Mouse (Mus musculus): ENCODE data around the gene Ubqlnl.

The Ubqlnl gene

DNA sequence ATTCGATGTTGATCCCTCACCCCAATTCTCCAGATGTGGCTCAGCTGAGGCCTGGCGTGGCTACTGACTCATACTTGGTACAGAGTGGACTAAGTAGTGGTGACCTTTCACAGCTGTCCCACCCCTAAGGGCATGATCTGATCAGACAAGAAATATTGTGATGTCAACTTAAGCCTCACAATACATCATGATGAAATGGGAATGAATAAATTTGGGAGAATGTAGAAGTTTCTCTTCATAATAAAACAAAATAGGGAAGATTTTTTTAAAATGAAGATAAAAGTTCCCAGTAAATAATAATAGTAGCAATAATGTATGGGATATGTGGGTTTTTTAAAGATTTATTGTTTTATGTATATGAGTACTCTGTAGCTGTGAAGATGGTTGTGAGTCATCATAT is at the start of gene Ubqlnl:
Gene Ubqlnl, minus strand, starts transcription at position 101 of the 400 bp plus-strand sequence.
- no peak for DNase-seq (ENCODE audit: low read depth, low spot score)

DNA sequence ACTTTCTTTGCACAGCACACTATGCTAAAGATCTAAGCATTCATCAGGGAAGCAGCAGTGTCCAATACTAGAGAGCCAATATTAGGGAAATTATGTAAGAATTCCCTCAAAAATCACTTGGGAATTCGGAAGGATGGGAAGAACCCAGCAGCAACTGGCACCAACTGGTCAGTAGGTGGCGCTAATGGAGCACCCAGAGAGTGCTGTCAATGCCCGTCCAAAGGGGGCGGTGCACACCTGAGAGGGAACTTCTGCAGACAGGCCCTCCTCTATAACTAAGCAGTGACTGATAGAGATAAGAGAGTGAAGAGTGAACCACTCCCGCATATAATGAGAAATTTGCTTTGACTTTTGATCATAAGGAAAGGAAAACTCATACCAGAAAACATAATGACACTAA is 49.5 kb upstream of the Ubqlnl start:
- DNase-seq (ENCODE audit: low read depth, low spot score), result peak; percentile 90

DNA sequence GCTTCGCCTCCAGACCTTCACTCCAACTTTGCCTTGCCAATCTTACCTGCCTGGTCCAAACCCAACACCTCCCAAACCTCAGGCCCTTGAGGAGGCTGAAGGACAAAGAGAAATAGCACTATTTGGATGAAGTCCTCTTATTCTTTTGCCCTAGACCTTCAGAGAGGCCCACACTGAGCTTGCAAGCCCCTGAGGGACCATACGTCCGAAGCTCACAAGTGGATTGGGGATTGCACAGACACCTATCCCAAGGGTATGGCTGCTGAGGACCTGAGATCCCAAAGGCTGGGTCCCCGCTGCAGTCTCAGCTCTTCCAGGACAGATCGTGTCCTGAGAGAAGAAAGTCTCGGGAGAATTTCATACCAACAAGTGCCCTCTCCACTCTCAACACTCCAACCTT is 45.5 kb upstream of the Ubqlnl start, which contains the start of gene Olfr649:
Gene Olfr649, minus strand, starts transcription at position 101 of the 400 bp plus-strand sequence.
- DNase-seq (ENCODE audit: low read depth, low spot score), result no peak

DNA sequence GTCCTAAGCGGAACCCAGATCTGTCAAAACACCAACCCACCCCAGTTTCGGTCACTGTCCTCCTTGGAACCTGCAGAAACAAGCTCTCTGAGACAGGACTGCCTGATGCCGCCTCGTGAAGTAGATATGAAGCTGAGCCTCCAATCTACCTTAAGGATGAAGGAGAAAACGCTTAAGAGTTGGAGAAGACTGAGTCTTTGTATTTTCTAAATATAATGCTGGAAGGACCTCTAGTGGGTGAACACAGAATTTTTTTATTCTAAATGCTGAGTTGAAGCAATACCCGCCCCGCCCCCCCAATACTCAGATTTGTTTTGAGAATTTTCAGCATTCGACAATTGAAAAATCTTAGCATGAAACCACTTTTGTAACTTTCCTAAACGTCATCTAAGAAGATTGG is 40.9 kb upstream of the Ubqlnl start:
- DNase-seq (ENCODE audit: low read depth, low spot score), result peak; percentile 10

DNA sequence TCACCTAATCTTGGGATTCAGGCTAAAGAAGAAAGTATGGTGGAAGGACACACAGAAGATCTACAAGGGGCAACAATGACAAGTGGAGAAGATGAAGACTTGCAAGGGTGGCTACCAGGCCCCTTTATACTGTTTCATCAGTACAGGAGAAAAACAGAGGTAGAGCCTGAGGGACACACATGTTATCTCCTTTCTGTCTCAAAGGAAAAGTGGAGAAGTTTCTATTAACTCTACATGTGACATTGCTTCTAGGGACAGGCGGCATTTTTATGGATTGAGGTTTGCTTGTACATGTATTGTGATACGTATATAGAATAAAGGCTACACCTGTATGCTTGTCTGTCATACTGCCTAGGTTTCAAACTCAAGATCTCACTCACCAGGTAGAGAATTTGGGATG is 32.9 kb upstream of the Ubqlnl start, which contains the start of gene Olfr648:
Gene Olfr648, minus strand, starts transcription at position 101 of the 400 bp plus-strand sequence.
- no peak for DNase-seq (ENCODE audit: low read depth, low spot score)

DNA sequence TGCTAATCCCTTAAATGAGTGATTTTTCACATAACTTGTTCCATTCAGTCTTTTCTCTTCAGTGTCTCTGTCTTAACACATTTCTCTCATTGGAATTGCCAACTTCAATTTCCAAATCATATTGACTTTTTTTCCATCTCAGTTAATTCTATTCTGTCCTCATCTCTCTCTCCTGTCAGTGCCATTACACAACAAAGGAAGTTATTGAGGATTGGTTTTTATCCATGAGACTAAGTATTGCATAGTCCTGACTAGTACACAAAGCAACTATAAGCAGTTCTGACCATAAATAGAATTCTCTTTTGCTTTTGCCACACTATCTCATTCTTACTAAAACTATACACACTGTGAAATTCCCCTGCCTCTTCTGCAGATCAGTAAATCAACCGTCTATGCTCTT is 28.7 kb upstream of the Ubqlnl start:
- DNase-seq (ENCODE audit: low read depth, low spot score), result no peak

DNA sequence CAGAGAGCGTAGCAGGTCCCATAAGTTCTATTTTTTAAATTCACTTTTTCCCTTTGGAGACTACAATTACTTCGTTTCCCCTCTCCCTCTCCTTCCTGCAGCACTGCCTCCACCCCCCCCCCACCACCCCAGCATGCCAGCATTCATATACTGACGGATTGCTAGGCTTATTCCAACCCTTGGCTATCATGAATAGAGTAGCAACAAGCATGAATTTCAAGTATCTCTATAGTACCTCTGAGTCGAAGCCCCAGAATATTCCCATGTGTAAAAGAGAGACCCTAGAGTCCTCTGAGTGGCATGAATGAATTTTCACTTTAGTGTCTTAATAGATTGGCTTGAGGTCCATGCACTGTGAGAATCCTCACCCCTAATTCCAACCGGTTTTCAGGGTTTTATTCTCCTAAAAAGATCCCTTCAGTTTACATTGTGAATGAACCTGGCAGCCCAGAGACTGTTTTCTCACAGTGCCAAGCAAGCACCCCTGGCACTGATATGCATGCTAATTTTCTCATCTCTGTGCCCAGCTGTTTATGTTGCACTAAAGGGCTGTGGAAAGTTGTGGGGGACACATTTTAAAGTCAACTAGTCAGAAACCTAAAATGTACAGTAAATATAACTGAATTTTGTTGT is 28.2 kb upstream of the Ubqlnl start:
- DNase-seq (ENCODE audit: low read depth, low spot score), result no peak

DNA sequence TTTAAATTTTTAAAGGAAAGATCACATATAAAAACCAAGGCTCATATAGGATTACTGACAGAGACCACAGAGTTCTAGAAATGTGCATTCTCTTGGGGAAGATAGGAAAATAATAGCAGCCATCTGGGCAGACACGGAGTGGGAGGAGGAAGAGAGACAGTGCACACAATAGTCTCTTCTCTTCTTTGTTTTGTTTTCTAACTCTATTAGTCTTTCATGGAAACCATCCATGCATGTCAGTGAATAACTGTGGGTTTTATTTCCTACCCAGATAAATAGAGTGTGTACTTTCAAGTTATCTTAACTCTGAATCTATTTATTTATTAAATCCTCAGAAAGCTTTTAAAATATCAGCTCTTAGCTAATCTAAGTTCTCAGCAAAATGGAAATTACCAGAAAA is 24.7 kb upstream of the Ubqlnl start:
- no peak for DNase-seq (ENCODE audit: low read depth, low spot score)

DNA sequence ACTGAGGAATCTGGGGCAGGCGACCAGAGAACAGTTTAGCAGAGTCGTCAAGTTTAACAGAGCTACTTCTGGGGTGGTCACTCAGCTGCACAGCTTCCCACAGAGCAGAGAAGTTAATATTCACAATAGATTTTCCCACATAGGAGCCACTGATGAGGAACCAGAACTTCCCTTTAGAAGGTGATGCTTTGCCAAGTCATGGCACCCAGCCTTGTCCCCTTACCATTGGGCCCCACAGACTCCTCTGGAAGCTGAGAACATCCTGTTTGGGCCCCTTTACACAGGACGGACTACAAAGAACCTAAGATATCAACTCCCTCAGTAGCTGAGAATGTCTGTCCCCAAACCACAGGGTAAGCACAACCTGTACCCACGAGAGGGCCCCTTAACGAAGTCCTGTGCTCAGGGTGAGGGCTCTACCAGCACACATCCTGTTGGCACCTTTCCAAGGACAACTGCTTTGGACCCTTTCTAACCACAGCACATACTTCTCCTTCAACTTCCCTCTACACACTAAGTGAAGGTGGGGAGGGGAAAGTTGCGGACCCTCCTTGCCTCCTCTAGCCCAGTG is 19.4 kb upstream of the Ubqlnl start:
- peak; percentile 52 for DNase-seq (ENCODE audit: low read depth, low spot score)

DNA sequence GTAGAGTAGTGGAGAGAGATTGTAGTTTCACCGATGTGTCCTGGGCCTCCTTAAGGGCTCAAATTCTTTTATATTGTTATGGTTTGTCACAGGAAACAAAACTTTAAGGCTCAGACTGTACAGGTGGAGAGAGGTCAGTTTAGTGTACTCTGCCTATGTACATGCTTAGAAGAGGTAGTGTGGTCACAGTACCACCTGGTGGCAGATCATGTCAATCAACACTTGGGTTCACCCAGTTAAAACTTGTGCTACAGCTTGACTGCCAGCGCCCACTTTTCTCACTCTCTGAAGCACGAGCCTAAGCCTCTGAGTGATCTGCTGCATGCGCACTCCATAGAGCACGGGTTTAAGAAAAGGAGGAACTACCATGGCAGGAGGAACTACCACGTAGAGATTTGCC is 16.7 kb upstream of the Ubqlnl start:
- DNase-seq (ENCODE audit: low read depth, low spot score), result peak; percentile 29

DNA sequence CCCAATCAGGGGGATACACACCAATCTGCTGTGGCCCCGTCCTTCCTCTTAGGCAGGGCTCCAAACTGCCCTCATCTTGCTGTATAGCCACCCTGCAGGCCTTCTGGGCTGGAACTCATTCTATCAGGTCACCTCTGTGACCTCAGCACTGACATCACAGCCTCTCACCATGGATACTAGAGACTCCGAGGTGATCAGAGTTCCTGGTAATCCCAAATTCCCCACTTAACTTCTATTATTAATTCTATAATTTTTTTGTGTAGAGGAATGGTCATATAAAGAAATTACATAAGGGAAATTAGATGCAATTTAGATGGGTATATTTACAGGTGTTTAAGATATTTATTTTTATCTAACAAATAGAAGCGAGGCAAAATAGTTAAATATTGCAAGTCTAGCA is 7.2 kb downstream of the Ubqlnl start, which contains the start of gene Ubqln3:
Gene Ubqln3, minus strand, starts transcription at position 101 of the 400 bp plus-strand sequence.
- no peak for DNase-seq (ENCODE audit: low read depth, low spot score)

DNA sequence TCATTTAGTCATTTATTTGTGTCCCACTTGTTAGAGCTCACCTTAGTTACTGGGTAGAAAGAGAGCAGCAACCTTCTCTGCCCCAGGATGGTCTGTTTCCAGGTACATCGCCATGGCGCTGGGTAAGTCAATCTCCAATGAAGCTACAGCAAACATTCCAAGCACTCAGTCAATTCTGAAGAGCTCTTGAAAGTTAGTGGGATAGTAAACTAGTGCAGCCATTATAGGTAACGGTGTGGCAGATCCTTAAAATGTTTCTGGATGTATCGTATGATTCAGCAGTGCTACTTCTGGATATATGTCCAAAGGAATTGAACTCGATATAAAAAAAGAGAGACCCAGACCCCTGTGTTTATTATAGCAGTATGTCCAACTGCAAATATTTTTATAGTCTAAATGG is 13.1 kb downstream of the Ubqlnl start, which contains the start of gene Olfr643:
Gene Olfr643, minus strand, starts transcription at position 101 of the 400 bp plus-strand sequence.
- DNase-seq (ENCODE audit: low read depth, low spot score), result no peak

DNA sequence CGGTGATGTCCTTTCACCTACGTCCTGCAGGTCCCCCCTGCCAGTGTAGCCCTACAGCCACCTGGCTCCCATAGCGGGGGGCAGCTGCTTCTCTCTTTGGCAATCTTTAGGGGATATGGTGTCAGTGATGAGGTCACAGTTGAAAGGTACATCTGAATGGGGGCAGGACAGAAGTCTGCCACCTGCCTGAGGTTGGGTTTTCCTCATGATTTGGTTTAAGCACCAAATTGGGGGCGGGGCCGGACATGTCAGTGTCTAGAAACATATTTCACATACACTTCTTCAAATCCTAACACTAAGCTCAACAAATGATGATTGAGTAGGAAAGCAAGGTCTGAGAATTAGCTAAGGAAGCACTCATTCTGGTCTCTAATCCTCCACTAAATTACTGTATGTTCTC is 20.6 kb downstream of the Ubqlnl start, which contains the start of gene Ubqln5:
Gene Ubqln5, minus strand, starts transcription at position 101 of the 400 bp plus-strand sequence.
- DNase-seq (ENCODE audit: low read depth, low spot score), result no peak

DNA sequence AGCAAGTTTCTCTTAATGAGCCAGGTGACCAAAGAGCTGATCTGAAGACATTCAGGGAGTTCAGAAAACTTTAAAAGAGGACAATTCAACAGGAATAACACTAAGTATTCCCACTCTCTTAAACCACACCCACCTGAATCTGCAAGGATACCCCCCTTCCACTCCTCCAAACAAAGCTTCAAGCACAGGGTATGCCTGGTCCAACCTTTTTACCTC is 45.7 kb downstream of the Ubqlnl start, which contains the start of gene Olfr646:
Gene Olfr646, plus strand, starts transcription at position 117 of the 216 bp plus-strand sequence.
- no peak for DNase-seq (ENCODE audit: low read depth, low spot score)

DNA sequence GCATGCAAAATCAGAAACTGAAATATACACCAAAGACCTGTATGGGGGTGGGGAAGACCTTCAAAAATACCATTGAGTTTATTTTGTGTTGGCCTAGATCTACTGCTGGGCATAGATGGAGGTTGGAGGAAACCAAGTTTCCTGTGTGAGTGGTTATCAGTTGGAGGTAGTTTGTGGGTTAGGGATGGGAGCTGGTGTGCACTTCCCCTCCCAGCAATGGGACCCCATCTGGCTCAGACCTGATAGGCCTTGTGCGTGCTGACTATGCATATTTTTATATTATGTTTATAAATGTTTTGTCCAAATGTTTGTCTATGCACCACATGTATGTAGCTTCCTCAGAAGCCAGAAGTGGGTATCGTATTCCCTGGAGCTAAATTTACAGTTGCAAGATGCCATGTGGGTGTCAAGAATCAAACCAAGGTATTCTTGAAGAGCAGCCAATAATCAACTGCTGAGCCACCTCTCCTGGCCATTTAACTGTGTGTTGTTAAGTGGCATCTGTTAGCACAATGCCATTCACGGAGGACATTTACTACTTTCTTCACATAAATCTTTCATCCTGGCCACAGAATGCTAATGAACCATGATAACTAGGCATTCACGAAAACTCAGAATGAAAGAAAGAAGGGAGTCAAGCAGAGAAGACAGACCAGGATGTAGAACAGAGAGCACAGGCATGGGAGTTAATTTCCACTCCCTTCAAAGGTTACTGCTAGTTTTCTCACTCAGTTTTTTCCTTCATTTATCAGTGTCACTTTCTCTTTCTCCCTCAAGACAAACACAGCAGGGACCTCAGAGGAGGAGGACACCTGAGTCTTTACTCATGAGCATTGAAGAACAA is 46.2 kb downstream of the Ubqlnl start:
- DNase-seq (ENCODE audit: low read depth, low spot score), result no peak
